Mouse (Mus musculus): ENCODE results near the gene B230307C23Rik.

DNA sequence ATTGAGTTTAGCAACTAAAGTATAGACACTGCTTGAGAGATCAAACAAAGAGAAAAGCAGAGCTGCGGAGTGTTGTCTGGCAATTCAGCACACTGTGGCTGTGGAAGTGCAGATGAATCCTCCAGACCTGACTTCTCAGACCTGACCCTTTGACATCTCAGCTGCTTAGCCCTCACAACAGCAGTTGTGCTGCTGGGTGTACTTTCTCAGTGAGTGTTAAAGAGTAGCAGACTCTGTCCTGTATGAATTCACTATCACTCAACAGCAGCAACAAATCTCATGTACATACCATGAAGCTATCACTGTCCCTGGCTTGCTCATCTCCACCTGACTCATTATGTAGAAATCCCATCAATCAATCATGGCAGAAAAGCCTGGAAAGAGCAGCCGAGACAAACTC lies 41.1 kb upstream of the B230307C23Rik start:
- TF ChIP-seq CTCF (IDR thresholded peaks at IDR 0.05; ENCODE audit: extremely low read depth, insufficient read depth, low read length) (no peak), POLR2A (IDR thresholded peaks at IDR 0.05; ENCODE audit: extremely low read depth, insufficient read depth, low read length) (no peak)
